In genomic region chr19:57367201-57367600, GRCm38 (mm10) we compare ENCODE assay signal across 11 mouse cellular contexts. TPM values are rescaled to one million over a fixed set of nuclear protein-coding genes. Genes with fewer than 3 reads are reported as not detected.
A peak's percentile ranks its signal among the peaks of the same experiment; 100 is the strongest.
DNase-seq lines count a peak whose midpoint lies in the region; ATAC-seq and TF ChIP-seq lines count a peak whose summit lies in the region.
"Had no signal": no experiment of that assay in that cellular context is flagged by ENCODE, and none has a peak within 500 bp of the region (broad histone marks: within the 10 kb centered on the region; RNA-seq: fewer than 3 reads in every experiment).

No protein-coding gene starts in this region.

- H3ac ChIP-seq in myocyte (ENCODE audit: control insufficient read depth, insufficient read length): no peak overlapping the region

- no peaks in the 10 kb centered on the region for H3K9me3 ChIP-seq in heart, embryonic 13.5 days
- no peaks in the 10 kb centered on the region for H3K9me3 ChIP-seq in liver, embryonic 12.5 days (replicated peaks)
- H3K9me3 ChIP-seq: embryonic facial prominence, embryonic 12.5 days; G1E had no signal

- peaks cover 69% of the 10 kb centered on the region for H3K4me1 ChIP-seq in heart, embryonic 13.5 days
- peaks cover 90% of the 10 kb centered on the region for H3K4me1 ChIP-seq in liver, embryonic 12.5 days

- ATAC-seq in heart, embryonic 13.5 days (ENCODE audit: extremely low read depth, insufficient number of reproducible peaks, low FRiP score, low TSS enrichment): no peak
- ATAC-seq in liver, embryonic 12.5 days: no peak

- no peak for TF ChIP-seq POLR2A in myocyte (IDR thresholded peaks at IDR 0.05; ENCODE audit: insufficient read length, low read depth)

- H3K4me3 ChIP-seq in heart, embryonic 13.5 days: no peak overlapping the region
- H3K4me3 ChIP-seq in liver, embryonic 12.5 days: no peak overlapping the region
- H3K4me3 ChIP-seq in myocyte: no peak overlapping the region
- H3K4me3 ChIP-seq: embryonic facial prominence, embryonic 12.5 days had no signal

- H3K9ac ChIP-seq in heart, embryonic 13.5 days: 0 out of 2 replicates have a peak overlapping the region, but pooled peaks have one; percentile 40
- no peak overlapping the region for H3K9ac ChIP-seq in liver, embryonic 12.5 days
- H3K9ac ChIP-seq: embryonic facial prominence, embryonic 12.5 days had no signal

- H3K79me2 ChIP-seq in myocyte (ENCODE audit: control insufficient read depth, insufficient read depth): peaks cover 77% of the 10 kb centered on the region

- peak overlapping the region; percentile 2 for H3K4me2 ChIP-seq in heart, embryonic 13.5 days
- H3K4me2 ChIP-seq in liver, embryonic 12.5 days: peak overlapping the region; percentile 17
- peak overlapping the region; percentile 8 for H3K4me2 ChIP-seq in myocyte (ENCODE audit: low read depth)
- H3K4me2 ChIP-seq: embryonic facial prominence, embryonic 12.5 days had no signal

- peak overlapping the region; percentile 77 for H3K27ac ChIP-seq in heart, embryonic 13.5 days (replicated peaks)
- H3K27ac ChIP-seq in liver, embryonic 12.5 days: peak overlapping the region; percentile 65; the same call in 1 of the 2 replicates
- H3K27ac ChIP-seq: embryonic facial prominence, embryonic 12.5 days had no signal

- DNase-seq in heart, adult 8-10 months (ENCODE audit: low spot score): no peak
- DNase-seq in adipocyte (ENCODE audit: low spot score): peak; percentile 34
- no peak for DNase-seq in MN1 (ENCODE audit: low spot score)
- DNase-seq in cerebellum, adult 11 months: no peak
- DNase-seq in cerebellum, adult 8-10 months: no peak
- DNase-seq: gastrocnemius, postnatal 10 days had no signal

- no peaks in the 10 kb centered on the region for H3K27me3 ChIP-seq in heart, embryonic 13.5 days (replicated peaks)
- H3K27me3 ChIP-seq in liver, embryonic 12.5 days (replicated peaks): no peaks in the 10 kb centered on the region
- H3K27me3 ChIP-seq in myocyte (ENCODE audit: control insufficient read depth, insufficient read depth, insufficient read length): no peaks in the 10 kb centered on the region
- H3K27me3 ChIP-seq: embryonic facial prominence, embryonic 12.5 days had no signal

- H3K36me3 ChIP-seq in heart, embryonic 13.5 days: peaks cover 43% of the 10 kb centered on the region
- peaks cover 38% of the 10 kb centered on the region for H3K36me3 ChIP-seq in liver, embryonic 12.5 days
- peaks cover 5% of the 10 kb centered on the region for H3K36me3 ChIP-seq in myocyte (ENCODE audit: control insufficient read depth, insufficient read depth)

- 41% methylated on average over 4 of the region's 4 CpGs for WGBS in heart, embryonic 13.5 days
- 71% methylated on average over 4 of the region's 4 CpGs for WGBS in liver, embryonic 12.5 days (ENCODE audit: insufficient replicate concordance)

TF ChIP-seq in myocyte, 11 proteins besides CTCF, POLR2A, EP300 and RAD21:
- TF ChIP-seq CEBPB (IDR thresholded peaks at IDR 0.05; ENCODE audit: insufficient read depth, poor library complexity, severe bottlenecking): peak; percentile 52; the same call in 1 of the 2 replicates
- TF ChIP-seq TCF3 (IDR thresholded peaks at IDR 0.05; ENCODE audit: insufficient read length, low read depth): no peak
- TF ChIP-seq POLR2AphosphoS2 (IDR thresholded peaks at IDR 0.05; ENCODE audit: insufficient read length, low read depth): no peak
- TF ChIP-seq TCF12 (IDR thresholded peaks at IDR 0.05; ENCODE audit: insufficient read depth, poor library complexity, severe bottlenecking): no peak
- TF ChIP-seq MAX (IDR thresholded peaks at IDR 0.05; ENCODE audit: low read depth): no peak
- no peak for TF ChIP-seq SRF (IDR thresholded peaks at IDR 0.05; ENCODE audit: control insufficient read depth, insufficient read length, low read depth)
- no peak for TF ChIP-seq E2F4 (IDR thresholded peaks at IDR 0.05; ENCODE audit: insufficient read depth)
- TF ChIP-seq MYOD1 (IDR thresholded peaks at IDR 0.05; ENCODE audit: control insufficient read depth in 1 of 3, insufficient read length in 2 of 3, low read depth in 2 of 3): peak in 2 of 3 experiments; percentile 34 to 69
- peak in 1 of 3 experiments; percentile 64 for TF ChIP-seq MYOG (IDR thresholded peaks at IDR 0.05; ENCODE audit: control insufficient read depth in 1 of 3, insufficient read depth in 1 of 3, insufficient read length in 2 of 3, low read depth in 2 of 3)
- TF ChIP-seq USF1 (IDR thresholded peaks at IDR 0.05; ENCODE audit: low read depth): no peak
- TF ChIP-seq REST (IDR thresholded peaks at IDR 0.05; ENCODE audit: insufficient read depth, insufficient read length): no peak

RNA-seq across cellular contexts. Expression of gene Fam160b1, which starts 6.7 kb away (rescaled TPM):
- 9.9 and 10.3 TPM in 2 replicates for polyA plus RNA-seq in heart, embryonic 13.5 days (2015; fragmentation: Nextera tagmentation; extraction: Ambion mirVana)
- total RNA-seq in heart, adult 8-10 months (2022): 10 to 100 TPM in 3 of 4 experiments, 1 to 10 TPM in 1; 9.8 to 11.6 (median 10.8) TPM
- polyA plus RNA-seq in liver, embryonic 12.5 days (2016; fragmentation: Nextera tagmentation; extraction: Ambion mirVana): 9.2 and 9.5 TPM in 2 replicates
- 7.1 TPM for polyA plus RNA-seq in myocyte (2012; fragmentation: generic; extraction: Trizol)

RNA-seq across cellular contexts. Expression of gene Ablim1, which starts 52.5 kb away (rescaled TPM):
- polyA plus RNA-seq in heart, embryonic 13.5 days (2015; fragmentation: Nextera tagmentation; extraction: Ambion mirVana): 35.7 and 38.5 TPM in 2 replicates
- total RNA-seq in heart, adult 8-10 months (2022): 100 to 1,000 TPM; 450 to 472 (median 462) TPM
- 6.1 and 7.8 TPM in 2 replicates for polyA plus RNA-seq in liver, embryonic 12.5 days (2016; fragmentation: Nextera tagmentation; extraction: Ambion mirVana)
- 29.9 TPM for polyA plus RNA-seq in myocyte (2012; fragmentation: generic; extraction: Trizol)
